Mouse (Mus musculus): Measurements from ENCODE around the gene Rnpepl1. TPM values are rescaled to one million over a fixed set of nuclear protein-coding genes. Genes with fewer than 3 reads are reported as not detected.

Rnpepl1 gene
- total and polyA plus RNA-seq, 2 experiments from 2014 or later: 36.3 to 73.2 TPM

- TF ChIP-seq CTCF (IDR thresholded peaks at IDR 0.05; ENCODE audit: low read depth): no peak
- TF ChIP-seq EP300 (IDR thresholded peaks at IDR 0.05; ENCODE audit: low read depth): no peak
- H3K4me1 ChIP-seq (ENCODE audit: control insufficient read depth, insufficient read depth): no peaks in the 10 kb centered on the region
- ATAC-seq (ENCODE audit: insufficient read depth, low read depth) (no peak), DNase-seq (ENCODE audit: low spot score) (no peak)
- WGBS: 76% methylated on average over 7 of the region's 7 CpGs
- no peak overlapping the region for H3K4me3 ChIP-seq (ENCODE audit: low read depth, low read length)
- no peaks in the 10 kb centered on the region for H3K36me3 ChIP-seq (replicated peaks; ENCODE audit: control insufficient read depth, insufficient read depth, low read length)
- H3K9ac ChIP-seq (replicated peaks; ENCODE audit: low read depth, low read length): no peak overlapping the region
- H3K27ac ChIP-seq (ENCODE audit: low read depth): no peak overlapping the region
- H3K27me3 ChIP-seq (ENCODE audit: control insufficient read depth, insufficient read depth, low read length): no peaks in the 10 kb centered on the region
- no peak overlapping the region for H3K4me2 ChIP-seq (ENCODE audit: low read depth, low read length)
- H3K9me3 ChIP-seq (replicated peaks; ENCODE audit: control insufficient read depth, low read length): no peaks in the 10 kb centered on the region
Observed at GRCm38 (mm10) chr1:92872666-92873065, 37.9 kb upstream of the Rnpepl1 start.

GRCm38 (mm10) chr1:92874011-92874410 lies 36.6 kb upstream of the Rnpepl1 start:
- ATAC-seq (ENCODE audit: insufficient read depth, low read depth): no peak
- H3K9me3 ChIP-seq (replicated peaks; ENCODE audit: control insufficient read depth, low read length): no peaks in the 10 kb centered on the region

GRCm38 (mm10) chr1:92875360-92876111 lies 35.0 kb upstream of the Rnpepl1 start:
- Histone ChIP-seq H3K4me2 (ENCODE audit: low read depth, low read length) (no peak overlapping the region), H3K4me3 (ENCODE audit: low read depth, low read length) (no peak overlapping the region), H3K27ac (ENCODE audit: low read depth) (no peak overlapping the region), H3K4me1 (ENCODE audit: control insufficient read depth, insufficient read depth) (no peaks in the 10 kb centered on the region), H3K36me3 (replicated peaks; ENCODE audit: control insufficient read depth, insufficient read depth, low read length) (no peaks in the 10 kb centered on the region), H3K9me3 (replicated peaks; ENCODE audit: control insufficient read depth, low read length) (no peaks in the 10 kb centered on the region), H3K9ac (replicated peaks; ENCODE audit: low read depth, low read length) (no peak overlapping the region), H3K27me3 (ENCODE audit: control insufficient read depth, insufficient read depth, low read length) (no peaks in the 10 kb centered on the region)
- ATAC-seq (ENCODE audit: insufficient read depth, low read depth) (no peak), DNase-seq (ENCODE audit: low spot score) (no peak)
- TF ChIP-seq CTCF (IDR thresholded peaks at IDR 0.05; ENCODE audit: low read depth) (no peak), EP300 (IDR thresholded peaks at IDR 0.05; ENCODE audit: low read depth) (no peak)
- 65% methylated on average over 8 of the region's 8 CpGs for WGBS

More at GRCm38 (mm10) chr1:92874011-92874410, 36.6 kb upstream of the Rnpepl1 start:
- 76% methylated on average over 3 of the region's 3 CpGs for WGBS
- H3K9ac ChIP-seq (replicated peaks; ENCODE audit: low read depth, low read length): no peak overlapping the region
- DNase-seq (ENCODE audit: low spot score): no peak
- H3K4me1 ChIP-seq (ENCODE audit: control insufficient read depth, insufficient read depth): no peaks in the 10 kb centered on the region
- no peak overlapping the region for H3K4me3 ChIP-seq (ENCODE audit: low read depth, low read length)
- no peak overlapping the region for H3K4me2 ChIP-seq (ENCODE audit: low read depth, low read length)
- TF ChIP-seq CTCF (IDR thresholded peaks at IDR 0.05; ENCODE audit: low read depth) (no peak), EP300 (IDR thresholded peaks at IDR 0.05; ENCODE audit: low read depth) (no peak)
- H3K36me3 ChIP-seq (replicated peaks; ENCODE audit: control insufficient read depth, insufficient read depth, low read length): no peaks in the 10 kb centered on the region
- no peaks in the 10 kb centered on the region for H3K27me3 ChIP-seq (ENCODE audit: control insufficient read depth, insufficient read depth, low read length)
- no peak overlapping the region for H3K27ac ChIP-seq (ENCODE audit: low read depth)

GRCm38 (mm10) chr1:92877431-92877978 lies 33.1 kb upstream of the Rnpepl1 start:
- no peak overlapping the region for H3K27ac ChIP-seq (ENCODE audit: low read depth)
- DNase-seq (ENCODE audit: low spot score): no peak
- H3K36me3 ChIP-seq (replicated peaks; ENCODE audit: control insufficient read depth, insufficient read depth, low read length): no peaks in the 10 kb centered on the region
- H3K4me2 ChIP-seq (ENCODE audit: low read depth, low read length): no peak overlapping the region
- no peak for ATAC-seq (ENCODE audit: insufficient read depth, low read depth)
- no peaks in the 10 kb centered on the region for H3K27me3 ChIP-seq (ENCODE audit: control insufficient read depth, insufficient read depth, low read length)
- H3K4me3 ChIP-seq (ENCODE audit: low read depth, low read length): no peak overlapping the region
- H3K4me1 ChIP-seq (ENCODE audit: control insufficient read depth, insufficient read depth): no peaks in the 10 kb centered on the region
- TF ChIP-seq CTCF (IDR thresholded peaks at IDR 0.05; ENCODE audit: low read depth) (no peak), EP300 (IDR thresholded peaks at IDR 0.05; ENCODE audit: low read depth) (no peak)
- H3K9ac ChIP-seq (replicated peaks; ENCODE audit: low read depth, low read length): no peak overlapping the region
- 59% methylated on average over 12 of the region's 12 CpGs for WGBS
- H3K9me3 ChIP-seq (replicated peaks; ENCODE audit: control insufficient read depth, low read length): no peaks in the 10 kb centered on the region

- no peak overlapping the region for H3K4me2 ChIP-seq (ENCODE audit: low read depth, low read length)
- H3K9me3 ChIP-seq (replicated peaks; ENCODE audit: control insufficient read depth, low read length): no peaks in the 10 kb centered on the region
- no peak overlapping the region for H3K4me3 ChIP-seq (ENCODE audit: low read depth, low read length)
- WGBS: 70% methylated on average over 13 of the region's 13 CpGs
- no peak overlapping the region for H3K9ac ChIP-seq (replicated peaks; ENCODE audit: low read depth, low read length)
- H3K27ac ChIP-seq (ENCODE audit: low read depth): no peak overlapping the region
- H3K36me3 ChIP-seq (replicated peaks; ENCODE audit: control insufficient read depth, insufficient read depth, low read length): no peaks in the 10 kb centered on the region
- TF ChIP-seq CTCF (IDR thresholded peaks at IDR 0.05; ENCODE audit: low read depth): no peak
- TF ChIP-seq EP300 (IDR thresholded peaks at IDR 0.05; ENCODE audit: low read depth): no peak
- DNase-seq (ENCODE audit: low spot score): no peak
- H3K4me1 ChIP-seq (ENCODE audit: control insufficient read depth, insufficient read depth): no peaks in the 10 kb centered on the region
- no peak for ATAC-seq (ENCODE audit: insufficient read depth, low read depth)
- no peaks in the 10 kb centered on the region for H3K27me3 ChIP-seq (ENCODE audit: control insufficient read depth, insufficient read depth, low read length)
Observed at GRCm38 (mm10) chr1:92878066-92878741, 32.4 kb upstream of the Rnpepl1 start.
